Mouse (Mus musculus): ENCODE measurements around the gene Map1lc3a.
A peak's percentile ranks its signal among the peaks of the same experiment; 100 is the strongest.

The Map1lc3a gene

DNA sequence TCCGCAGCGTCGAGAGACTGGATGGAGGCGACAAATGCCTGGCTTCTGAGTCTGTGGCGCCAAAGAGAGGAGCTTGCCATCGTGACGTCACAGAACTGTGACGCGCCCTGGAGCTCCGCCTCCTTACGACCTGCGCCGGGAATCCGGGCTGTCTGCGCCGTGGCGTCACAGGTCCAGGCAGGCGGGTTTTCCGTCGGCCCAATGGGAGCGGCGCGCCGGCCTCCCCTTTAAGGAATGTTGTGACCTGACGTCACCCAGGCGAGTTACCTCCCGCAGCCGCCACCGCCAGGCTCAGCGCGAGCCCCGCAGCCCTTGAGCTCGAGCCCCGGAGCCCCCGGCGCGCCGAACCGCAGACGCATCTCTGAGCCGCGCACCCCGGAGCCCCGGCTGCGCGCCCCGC, at the start of gene Map1lc3a:
Gene Map1lc3a, plus strand, starts transcription at position 103 of the 400 bp plus-strand sequence.
- DNase-seq, result peak; percentile 93

DNA sequence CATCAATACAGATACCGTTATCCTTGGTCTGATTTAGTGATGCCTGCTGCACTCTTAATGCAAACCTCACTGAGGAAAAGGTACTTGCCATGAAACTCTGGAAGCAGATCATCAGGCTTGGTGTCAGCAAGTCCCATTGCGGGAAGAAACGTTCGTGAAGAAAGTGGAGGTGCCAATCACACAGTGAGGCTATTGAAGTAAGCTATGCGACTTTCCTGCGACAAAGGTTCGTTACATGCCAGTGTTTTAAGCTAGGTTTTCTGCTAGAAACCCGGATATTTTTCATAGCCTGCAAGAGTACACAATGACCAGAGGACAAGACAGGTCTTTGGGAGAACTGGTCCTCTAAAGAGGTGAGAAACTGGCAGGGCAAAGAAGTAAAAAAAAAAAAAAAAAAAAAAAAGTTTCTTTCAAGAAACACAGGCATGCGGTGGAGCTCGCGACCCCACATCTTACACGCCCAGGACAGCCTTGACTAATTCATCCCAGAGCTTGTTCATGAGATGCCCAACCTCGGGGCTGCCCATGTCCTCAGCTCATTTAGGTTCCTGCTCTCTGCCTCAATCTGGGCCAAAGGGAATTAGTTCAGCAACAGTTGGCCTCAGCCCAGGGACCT, 40.2 kb upstream of the Map1lc3a start:
- DNase-seq, result no peak

DNA sequence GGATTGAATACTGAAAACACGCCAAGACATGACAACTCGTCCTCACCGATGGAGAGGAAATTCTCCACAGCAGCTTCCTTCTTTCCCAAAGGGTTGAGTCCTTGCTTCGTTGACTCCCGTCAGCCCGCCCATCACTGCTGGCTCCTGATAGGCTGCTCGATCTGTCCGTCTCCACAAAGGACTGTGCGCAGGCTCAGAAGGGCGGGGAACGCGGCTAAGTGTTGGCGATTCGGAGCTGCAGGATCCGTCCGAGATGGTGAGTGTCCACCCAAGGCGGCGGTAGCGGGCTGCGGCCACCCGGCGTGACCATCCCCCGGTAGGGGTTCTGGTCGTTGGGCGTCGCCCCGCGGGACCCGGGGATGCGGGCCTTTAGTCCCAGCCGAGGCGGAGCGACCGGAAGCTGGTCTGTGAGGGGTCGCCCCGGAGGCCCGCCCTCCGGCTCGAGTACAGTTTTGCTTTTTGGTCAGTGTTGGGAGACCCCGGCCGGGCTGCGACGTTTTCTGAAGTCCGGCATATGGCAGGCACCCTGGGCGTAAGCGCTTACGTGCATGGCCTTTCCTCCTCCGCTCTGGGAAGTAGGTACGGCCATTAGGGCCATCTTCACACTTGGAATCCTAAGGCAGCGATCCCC, 39.6 kb upstream of the Map1lc3a start, which contains the start of gene Dynlrb1:
Gene Dynlrb1, plus strand, starts transcription at position 172 of the 631 bp plus-strand sequence.
- peak; percentile 97 for DNase-seq

DNA sequence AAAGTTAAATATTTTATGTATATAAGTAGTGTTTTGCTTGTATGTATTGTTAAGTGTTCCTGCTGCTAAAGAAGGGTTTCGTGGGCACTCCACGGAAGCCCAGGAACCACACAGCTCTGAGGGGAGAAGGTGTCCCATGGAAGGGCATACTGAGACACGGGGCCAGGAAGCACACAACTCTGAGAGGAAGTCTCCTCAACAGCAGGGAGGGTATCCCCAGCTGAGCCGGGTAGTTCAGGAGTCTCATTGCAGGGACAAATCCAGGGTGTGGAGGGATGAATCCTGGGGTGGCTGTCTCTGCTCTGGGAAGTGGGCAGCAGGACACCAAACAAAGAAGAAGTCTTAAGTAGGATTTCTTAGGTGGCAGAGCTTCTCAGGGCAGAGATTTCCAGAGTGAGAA, 38.8 kb upstream of the Map1lc3a start:
- DNase-seq, result no peak

DNA sequence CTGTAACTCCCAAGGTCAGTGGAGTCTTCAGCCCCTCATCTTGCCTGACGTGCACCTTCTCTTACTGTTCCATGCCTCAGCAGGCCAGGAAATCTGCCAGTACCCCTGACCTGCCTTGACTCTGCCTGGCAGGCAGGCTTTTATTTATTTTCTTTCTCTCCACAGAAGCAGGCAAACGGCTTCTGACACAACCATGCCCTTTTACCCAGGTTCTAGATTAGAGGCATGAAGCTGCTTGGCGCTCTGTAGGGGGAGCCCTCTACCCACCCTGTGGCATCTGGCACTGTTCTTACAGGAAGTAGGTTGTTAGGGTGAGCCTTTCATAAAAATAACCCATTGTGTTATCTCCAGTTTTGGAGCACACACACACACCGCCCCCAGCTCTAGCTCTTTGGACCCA, 35.2 kb upstream of the Map1lc3a start:
- DNase-seq, result peak; percentile 15

DNA sequence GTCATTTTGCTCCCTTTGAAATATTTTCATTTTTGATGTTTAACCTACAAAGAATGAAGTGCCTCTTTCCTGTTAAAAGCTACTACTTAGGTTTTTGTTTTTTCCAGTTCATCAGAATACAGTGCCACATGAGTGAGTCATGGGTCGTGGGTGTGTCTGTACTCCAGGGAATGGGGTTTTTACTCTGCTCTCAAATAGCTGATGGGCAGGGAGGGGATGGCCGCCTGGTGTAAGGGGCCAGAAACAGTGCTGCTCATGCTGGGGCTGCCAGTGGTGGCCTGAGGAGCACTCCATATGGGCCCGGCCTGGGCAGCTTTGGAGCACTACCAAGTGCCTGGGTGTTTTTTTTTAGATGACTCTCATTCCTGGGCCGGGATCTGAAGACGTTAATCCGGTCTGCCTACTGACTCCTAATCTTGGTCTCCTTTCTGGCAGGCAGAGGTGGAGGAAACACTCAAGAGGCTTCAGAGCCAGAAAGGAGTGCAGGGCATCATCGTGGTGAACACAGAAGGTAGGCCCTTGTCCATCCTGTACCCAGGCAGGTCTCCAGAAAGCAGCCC, 33.7 kb upstream of the Map1lc3a start:
- no peak for DNase-seq

DNA sequence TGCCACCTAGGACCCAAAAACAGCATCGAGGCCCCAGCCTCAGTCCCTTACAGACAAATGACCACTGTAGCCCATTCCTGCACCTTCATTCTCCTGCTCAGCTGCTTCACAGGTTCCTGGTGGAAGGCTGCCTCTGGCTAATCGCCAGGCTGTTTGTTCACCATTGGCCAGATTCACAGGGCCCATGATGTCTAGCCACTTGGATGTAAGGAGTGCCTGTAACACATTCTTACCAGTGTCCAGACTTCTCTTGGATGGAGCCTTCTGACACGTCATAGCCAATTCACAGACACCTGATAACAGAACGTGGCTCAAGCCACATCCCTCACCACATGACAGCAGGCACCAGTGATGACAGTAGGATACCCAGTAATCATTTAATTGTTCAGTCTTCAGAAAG, 29.9 kb upstream of the Map1lc3a start:
- DNase-seq, result no peak

DNA sequence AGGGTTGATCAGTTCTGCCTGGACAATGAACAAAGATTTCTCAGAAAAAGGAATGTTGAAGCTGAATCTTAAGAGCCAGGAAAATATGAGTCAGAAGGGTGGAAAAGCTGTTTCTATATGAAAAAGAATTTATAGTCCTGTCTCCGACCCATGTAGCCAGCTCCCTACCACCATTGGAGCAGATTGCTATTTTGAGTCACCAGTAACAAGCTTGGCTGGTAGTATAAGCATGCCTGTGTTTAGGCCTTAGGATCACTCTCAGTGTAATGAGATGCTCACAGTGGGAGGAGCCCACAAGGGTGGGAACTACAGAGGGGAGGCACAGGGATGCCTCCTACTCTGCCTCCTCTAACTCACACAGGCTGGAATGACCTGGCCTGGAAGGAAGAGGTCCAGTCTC, 27.9 kb upstream of the Map1lc3a start:
- no peak for DNase-seq

DNA sequence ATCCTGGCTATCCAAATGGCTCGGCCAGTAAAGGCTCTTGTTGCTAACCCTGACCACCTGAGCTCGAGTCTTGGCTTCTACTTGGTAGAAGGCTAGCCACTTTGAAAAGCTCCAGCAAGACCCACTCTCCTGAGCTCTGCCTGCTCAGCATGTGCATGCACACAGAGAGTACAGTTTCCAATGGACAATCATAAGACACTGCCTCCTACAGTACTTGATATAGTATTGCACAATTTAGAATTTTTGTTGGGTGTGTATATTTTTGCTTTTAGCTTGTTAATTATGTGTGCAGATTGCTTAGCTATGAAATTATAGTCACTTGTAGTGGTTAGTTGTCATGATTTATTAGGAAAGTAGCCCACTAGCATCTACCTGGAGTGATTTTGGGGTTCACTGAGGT, 27.4 kb upstream of the Map1lc3a start:
- DNase-seq, result no peak

DNA sequence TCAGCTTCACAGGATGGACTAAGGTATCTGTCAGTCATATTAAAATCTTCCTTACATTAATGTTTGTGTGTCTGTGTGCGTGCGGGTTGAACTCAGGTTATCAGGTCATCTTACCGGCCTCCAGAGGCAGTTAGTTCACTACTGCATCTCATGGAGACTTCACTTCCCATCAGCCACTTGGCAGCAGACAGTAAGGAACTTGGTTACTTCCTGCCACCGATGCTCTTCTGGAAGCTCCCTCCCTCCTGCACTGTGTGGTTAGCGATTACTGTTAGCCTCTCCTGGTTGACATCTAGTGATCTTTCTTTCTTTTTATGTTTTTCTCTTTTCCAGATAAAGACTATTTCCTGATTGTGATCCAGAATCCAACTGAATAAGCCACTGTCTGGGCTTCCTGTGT, 26.5 kb upstream of the Map1lc3a start:
- DNase-seq, result no peak

DNA sequence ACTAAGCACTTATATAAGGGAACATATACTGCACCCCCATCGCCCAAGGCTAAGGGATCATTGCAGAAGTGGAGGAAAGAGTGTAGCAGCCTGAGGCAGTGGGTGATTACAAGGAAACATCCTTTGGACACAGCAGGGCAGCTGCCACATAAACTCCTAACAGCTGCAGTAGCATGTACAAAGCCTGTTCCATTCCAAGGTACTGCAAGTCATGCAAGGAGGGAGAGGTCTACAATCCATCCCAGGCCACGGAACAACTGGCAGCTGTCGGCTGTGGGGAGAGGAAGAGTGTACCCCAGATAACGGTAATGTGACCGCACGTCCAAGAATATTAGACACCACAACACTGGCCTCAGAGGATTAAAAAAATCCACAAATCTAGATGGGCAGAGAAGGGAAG, 10.6 kb upstream of the Map1lc3a start:
- no peak for DNase-seq

DNA sequence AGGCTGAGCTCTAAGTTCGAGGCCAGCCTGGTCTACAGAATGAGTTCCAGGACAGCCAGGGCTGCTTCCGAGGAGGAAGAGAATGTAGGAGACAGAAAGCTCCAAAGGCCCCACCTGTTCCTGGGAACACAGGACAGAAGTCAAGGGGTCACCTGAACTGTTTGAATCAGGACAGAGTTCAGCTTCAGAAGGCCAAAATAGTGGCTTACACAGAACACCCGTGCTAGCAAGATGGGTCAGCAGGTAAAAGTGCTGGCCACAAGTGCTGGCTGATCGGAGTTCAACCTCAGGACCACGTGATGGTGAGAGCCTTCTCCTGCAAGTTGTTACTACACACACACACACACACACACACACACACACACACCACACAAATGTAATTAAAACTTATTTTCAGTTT, 9.2 kb upstream of the Map1lc3a start:
- DNase-seq, result no peak

DNA sequence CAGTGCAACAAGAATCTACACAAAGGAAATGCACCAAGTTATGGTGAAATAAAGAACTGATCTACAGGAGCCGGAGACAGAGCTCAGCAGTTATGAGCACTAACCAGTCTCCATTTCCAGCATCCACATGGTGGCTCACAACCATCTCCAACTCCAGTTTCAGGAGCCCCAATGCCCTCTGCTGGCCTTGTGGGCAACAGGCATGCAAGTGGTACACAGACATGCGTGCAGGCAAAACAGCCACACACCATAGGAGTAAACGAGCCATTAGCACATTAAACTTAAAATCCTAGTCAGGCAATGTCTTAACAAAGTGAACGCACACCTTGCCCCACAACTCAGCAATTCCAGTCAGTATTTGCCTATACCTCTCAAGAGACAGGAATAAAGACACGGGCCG, 4.1 kb upstream of the Map1lc3a start:
- DNase-seq, result peak; percentile 16

DNA sequence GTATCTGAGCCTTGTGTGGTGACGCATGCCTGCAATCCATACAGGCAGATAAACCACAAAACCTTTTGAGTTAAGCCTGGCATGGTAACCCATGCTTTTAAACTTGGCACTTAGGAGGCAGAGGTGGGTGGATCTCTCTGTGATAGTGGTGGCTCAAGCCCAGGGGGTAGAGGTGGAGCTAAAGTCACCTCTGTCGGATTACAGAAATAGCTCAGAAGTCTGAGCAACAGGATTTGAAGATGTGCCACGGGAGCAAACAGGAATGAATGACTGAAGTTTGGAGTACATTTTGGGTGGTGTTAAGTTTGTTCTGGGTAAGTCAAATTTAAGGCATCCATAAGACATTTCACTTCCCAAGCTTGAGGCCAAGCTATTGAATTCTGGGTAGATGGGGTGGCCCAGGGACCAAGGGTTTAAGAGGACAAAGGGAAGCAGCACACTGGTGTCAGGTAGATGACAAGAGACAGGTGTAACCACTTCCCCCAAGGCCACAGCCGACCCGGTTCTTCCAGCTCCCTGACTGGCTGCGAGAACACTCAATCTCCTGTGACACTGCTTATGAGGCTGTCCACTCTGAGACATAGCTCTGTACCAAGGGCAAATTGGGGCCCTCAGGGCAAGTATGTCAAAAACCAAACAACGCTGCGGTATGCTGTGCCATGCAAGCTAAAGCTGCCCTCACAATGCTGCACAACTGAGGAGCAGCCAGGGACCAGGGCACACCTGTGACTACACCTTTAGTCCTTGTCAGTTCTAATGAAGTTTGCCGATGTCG, 3.5 kb upstream of the Map1lc3a start:
- DNase-seq, result no peak

DNA sequence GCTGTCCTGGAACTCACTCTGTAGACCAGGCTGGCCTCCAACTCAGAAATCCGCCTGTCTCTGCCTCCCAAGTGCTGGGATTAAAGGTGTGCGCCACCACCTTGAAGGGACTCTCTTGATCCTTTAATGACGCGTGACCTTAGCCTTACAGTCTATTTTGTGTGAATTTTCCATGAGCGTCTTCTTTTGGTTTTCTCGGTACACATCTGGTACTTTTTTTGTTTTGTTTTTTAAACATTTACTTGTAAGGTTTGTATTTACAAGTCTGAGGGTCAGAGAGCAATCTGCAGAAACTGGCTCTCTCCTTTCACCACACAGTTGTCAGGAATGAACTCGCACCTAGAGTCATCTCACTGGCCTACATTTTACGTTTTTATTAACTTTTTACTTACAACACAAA, 2.5 kb upstream of the Map1lc3a start:
- DNase-seq, result no peak

DNA sequence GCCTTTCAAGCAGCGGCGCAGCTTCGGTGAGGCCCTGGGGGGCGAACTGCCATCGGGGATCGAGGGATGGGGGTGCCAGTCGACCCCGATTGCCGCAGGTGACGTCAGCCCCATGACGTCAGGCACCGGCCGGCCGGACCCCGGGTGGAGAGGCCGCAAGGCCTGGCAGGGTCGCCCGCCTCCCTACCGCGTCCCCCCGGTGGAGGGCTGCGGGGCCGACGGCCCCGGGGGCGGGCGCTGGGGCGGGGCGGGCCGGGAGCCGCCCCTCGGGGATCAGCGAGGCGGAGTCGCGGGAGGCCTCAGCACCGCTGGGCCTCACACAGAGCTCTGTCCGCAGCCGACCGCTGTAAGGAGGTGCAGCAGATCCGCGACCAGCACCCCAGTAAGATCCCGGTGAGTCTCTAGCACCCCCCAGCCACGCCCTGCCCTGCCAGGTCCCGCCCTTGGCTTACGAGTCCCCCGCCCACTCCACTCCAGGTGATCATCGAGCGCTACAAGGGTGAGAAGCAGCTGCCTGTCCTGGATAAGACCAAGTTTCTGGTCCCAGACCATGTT, 601 bp downstream of the Map1lc3a start:
- peak; percentile 77 for DNase-seq

DNA sequence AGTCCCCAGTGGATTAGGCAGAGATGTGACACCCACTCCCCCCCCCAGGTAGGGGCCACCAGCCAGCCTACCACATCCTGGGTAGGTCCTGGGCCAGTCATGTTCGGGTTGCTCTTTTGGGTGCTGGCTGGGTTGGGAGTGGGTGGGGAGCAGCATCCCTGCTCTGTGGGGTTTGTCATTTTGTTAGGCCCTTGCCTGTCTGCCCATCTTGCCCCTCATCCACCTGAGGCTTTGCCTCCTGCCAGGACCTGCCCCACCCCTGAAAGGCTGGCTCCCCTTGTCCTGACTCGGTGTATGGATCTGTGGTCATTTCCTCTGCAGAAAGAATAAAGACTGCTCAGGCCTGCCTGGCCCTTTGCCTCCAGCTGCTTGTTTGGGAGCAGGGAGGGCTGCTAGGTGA, 1.6 kb downstream of the Map1lc3a start:
- no peak for DNase-seq

DNA sequence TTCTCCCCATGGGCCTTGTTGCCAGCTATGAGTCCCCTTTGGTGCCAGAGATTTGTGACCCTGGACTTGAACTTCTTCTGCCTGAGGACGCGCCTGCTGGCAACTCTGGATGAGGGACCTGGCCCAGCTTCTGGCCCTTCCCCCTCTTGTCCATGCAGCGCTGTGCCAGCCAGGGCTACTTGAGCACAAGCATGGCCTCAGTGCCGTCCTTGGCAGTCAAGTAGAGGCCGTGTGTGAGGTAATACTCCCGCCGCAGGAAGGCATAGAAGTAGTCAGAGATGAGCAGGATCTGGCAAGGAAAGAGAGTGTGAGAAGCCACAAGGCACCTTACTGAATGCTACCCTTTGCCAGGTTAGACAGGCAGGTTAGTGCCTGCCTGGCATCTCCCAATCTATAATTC, 2.3 kb downstream of the Map1lc3a start:
- no peak for DNase-seq

DNA sequence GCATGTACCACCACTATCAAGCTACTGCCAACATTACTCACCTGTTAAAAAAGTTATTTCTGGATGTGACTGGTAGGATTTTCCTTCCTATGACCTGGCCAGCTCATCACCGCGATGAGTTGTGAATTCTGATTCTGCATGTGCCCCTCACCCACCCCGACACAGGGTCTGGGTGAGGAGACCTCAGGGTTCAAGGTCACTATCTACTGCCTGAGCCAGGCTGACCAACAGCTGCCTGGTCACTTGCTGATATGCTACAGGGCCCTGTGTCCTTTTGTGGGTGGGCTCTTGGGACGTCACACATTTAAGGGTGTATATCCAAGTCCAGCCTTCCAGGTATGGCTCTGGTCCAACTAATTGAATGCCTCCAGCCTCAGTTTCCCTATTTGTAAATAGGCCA, 3.1 kb downstream of the Map1lc3a start:
- no peak for DNase-seq

DNA sequence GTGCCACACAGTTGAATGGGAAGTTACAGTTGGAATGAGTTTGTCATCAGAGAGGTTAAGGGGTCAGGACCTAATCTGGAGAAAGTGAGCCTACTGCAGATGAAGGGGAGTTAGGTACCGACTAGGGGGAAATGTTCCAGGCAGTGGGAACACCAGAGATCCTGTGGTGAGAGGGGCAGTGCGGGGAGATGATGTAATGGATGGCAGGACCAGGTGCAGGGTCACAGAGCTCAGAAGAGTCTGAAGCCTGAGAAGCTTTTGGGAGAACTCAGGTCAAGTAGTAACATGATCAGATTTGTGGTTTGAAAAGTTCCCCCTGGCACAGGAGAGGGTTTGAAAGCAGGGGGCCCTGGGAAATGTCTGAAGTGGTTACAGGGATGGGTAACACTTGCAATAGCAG, 4.0 kb downstream of the Map1lc3a start:
- DNase-seq, result no peak

DNA sequence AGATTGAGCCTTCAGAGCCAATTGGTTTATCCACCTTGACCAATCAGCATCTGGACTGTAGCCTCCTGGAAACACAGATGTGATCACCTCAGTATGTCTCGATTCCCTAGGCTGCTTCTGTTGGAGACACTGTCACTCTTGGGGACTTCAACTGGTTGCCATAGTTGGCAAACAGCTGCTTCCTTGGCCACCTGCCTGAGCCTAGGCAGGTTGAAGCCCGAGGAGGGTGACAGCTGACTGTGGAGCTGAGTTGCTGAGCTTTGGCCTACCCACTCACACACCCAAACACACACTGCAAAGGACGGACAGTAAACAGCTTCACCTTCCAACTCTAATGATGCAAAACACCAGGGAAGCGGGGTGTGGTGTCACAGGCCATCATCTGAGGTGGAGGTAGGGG, 7.7 kb downstream of the Map1lc3a start:
- DNase-seq, result no peak

DNA sequence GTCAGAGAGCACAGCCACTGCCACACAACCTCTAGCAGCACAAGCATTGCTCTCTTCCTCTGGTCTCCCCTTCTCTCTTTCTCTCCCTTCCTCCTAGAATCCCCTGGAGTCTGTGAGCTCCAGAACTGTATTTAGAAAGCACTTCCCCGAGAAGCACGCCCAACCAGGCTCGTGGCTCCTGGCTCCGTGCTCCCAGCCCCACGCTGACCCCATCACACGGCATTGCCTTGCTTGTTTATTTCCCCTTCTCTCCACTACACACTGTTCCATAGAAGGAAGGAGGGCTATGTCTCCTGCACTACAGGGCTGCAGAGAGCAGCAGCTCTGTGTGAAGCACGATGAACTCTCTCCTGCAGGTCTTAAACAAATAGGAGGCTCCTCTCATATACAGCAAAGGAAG, 8.6 kb downstream of the Map1lc3a start:
- no peak for DNase-seq

DNA sequence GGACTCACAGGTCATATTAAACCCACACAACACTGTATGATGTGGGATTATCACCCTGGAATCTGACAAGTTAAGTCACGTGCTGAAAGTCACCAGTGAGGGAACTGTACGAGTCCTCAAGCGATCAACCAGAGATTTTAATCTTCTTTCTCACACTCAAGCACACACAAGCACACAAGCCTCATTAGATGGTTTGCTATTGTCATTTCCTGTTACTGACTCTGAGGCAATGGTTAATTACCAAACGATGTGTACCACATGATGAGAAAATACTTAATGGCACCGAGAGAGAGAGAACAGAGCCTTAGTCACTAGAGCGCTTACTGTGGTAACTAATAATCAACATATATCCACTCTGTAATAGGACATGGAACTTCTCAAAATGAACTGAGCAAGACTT, 9.6 kb downstream of the Map1lc3a start:
- no peak for DNase-seq

Measured in liver (tissue).